Mouse (Mus musculus) lung, adult 2 months (tissue): ENCODE measurements around the gene Selenon.

ENCODE experiments used
- CTCF ChIP-seq: fragments of 200-500 bp; IDR thresholded peaks from 2 replicates; pipeline ENCODE4 v1.5.1; 2011; ENCODE audit warnings: mild to moderate bottlenecking, low read length, control low read depth; ENCODE audit not compliant: insufficient read depth
- POLR2A ChIP-seq: fragments of 200-500 bp; IDR thresholded peaks from 2 replicates; pipeline ENCODE4 v1.6.1; 2011; ENCODE audit warnings: low read depth, mild to moderate bottlenecking, control low read depth, low read length, borderline replicate concordance; ENCODE audit errors: extremely low read depth

- TF ChIP-seq CTCF (no peak), POLR2A (no peak)
These were observed 1.7 kb upstream of the Selenon start for GRCm38 (mm10) chr4:134553631-134554030.
